Mouse (Mus musculus) liver, embryonic 11.5 days (tissue): ENCODE results near the gene Gm26741. TPM values are rescaled to one million over a fixed set of nuclear protein-coding genes. Genes with fewer than 3 reads are reported as not detected.

Source experiments
- ATAC-seq: fragments of 200-750 bp; cut with Nextera tagmentation; replicated peaks from 2 replicates; pipeline ENCODE4 v1.8.0; 2017; ENCODE audit warnings: moderate number of reproducible peaks, mild to moderate bottlenecking, moderate TSS enrichment, moderate library complexity; ENCODE audit not compliant: low FRiP score
- DNase-seq: peaks from one replicate; pipeline ENCODE4 v3.0.0-alpha.2; 2017; ENCODE audit warnings: low spot score
- H3K27ac ChIP-seq: fragments of 300-500 bp; sonication (generic); 2 replicates; pipeline ENCODE4 v1.5.1; 2014; ENCODE audit warnings: mild to moderate bottlenecking, low read depth, low read length, control low read depth
- H3K27me3 ChIP-seq: fragments of 300-500 bp; sonication (generic); replicated peaks from 2 replicates; pipeline ENCODE4 v1.6.1; 2014; ENCODE audit warnings: low read length, mixed read lengths; ENCODE audit not compliant: control insufficient read depth, insufficient read depth
- H3K36me3 ChIP-seq: fragments of 300-500 bp; sonication (generic); 2 replicates; pipeline ENCODE4 v1.6.1; 2014; ENCODE audit warnings: mild to moderate bottlenecking, low read length, moderate library complexity, mixed read lengths; ENCODE audit not compliant: control insufficient read depth, insufficient read depth
- H3K4me1 ChIP-seq: fragments of 300-500 bp; sonication (generic); replicated peaks from 2 replicates; pipeline ENCODE4 v1.6.1; 2014; ENCODE audit warnings: low read length, mixed read lengths; ENCODE audit not compliant: control insufficient read depth, insufficient read depth
- H3K4me2 ChIP-seq: fragments of 300-500 bp; sonication (generic); 2 replicates; pipeline ENCODE4 v1.6.1; 2014; ENCODE audit warnings: mild to moderate bottlenecking, control low read depth, moderate library complexity
- H3K4me3 ChIP-seq: fragments of 300-500 bp; sonication (generic); 2 replicates; pipeline ENCODE4 v1.5.1; 2014; ENCODE audit warnings: low read depth, low read length, control low read depth
- H3K9ac ChIP-seq: fragments of 300-500 bp; sonication (generic); 2 replicates; pipeline ENCODE4 v1.6.1; 2014; ENCODE audit warnings: low read depth, low read length, control low read depth
- H3K9me3 ChIP-seq: fragments of 300-500 bp; sonication (generic); 2 replicates; pipeline ENCODE4 v1.6.1; 2016; ENCODE audit warnings: low read length, inconsistent platforms, mixed read lengths; ENCODE audit not compliant: control insufficient read depth
- WGBS: fragments of 180-500 bp; shearing (Covaris S2); extraction: QIAGEN DNeasy Blood & Tissue Kit; methylation state at CpG from one replicate; pipeline ENCODE4 v1.1.7; 2014; 5-methylcytosine and 5-hydroxymethylcytosine counted together
- polyA plus RNA-seq: library from polyadenylated mRNA; unstranded; fragments of >200 nt; fragmentation: Nextera tagmentation; extraction: Ambion mirVana; gene quantifications from 2 replicates; pipeline ENCODE4 v1.2.1, GENCODE M21; 2014

Gm26741 gene
- polyA plus RNA-seq, 1 experiment from 2014 or later = not detected

DNA sequence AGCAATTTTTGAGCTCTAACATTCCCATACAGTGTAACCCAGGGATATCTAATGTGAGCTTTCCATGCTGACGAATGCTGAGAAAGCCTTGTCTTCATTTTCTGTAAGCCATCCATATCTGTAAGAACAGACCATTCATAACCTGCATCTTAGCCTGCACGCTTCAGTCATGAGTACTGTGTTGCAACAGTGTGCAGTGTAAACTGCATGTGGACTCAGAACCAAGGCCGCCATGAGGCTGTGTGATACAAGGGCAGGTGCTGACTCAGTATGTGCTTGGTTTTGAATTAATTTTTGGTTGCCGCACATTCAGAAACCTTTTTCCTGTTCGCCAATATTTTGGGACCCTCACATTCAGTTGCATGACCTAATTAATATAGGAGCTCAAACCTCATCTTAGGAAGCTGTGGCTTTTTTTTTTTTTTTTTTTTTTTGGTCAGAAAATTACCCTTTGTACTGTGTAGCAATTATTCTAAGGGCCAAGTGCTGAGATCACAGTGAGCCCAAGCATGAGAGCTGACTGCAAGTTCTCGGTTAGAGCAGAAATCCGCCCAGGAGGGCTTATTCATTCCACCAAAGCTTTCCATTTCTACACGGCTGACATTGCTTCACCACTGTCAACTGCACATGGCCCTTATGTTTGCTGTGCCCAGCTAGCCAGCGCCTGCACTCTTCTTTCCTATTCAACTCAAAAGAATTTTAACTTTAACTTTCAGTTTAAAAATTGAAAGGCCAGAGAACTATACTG is 2.5 kb downstream of the Gm26741 start:
- no peaks in the 10 kb centered on the region for H3K9me3 ChIP-seq
- H3K36me3 ChIP-seq = 0 out of 2 replicates have a peak, but pooled peaks cover 2% of the 10 kb centered on the region
- DNase-seq (no peak), ATAC-seq (no peak)
- no peak overlapping the region for H3K4me3 ChIP-seq
- no peak overlapping the region for H3K27ac ChIP-seq
- 90% methylated on average over 9 of the region's 9 CpGs for WGBS
- no peak overlapping the region for H3K9ac ChIP-seq
- no peak overlapping the region for H3K4me2 ChIP-seq
- no peaks in the 10 kb centered on the region for H3K27me3 ChIP-seq
- no peaks in the 10 kb centered on the region for H3K4me1 ChIP-seq

DNA sequence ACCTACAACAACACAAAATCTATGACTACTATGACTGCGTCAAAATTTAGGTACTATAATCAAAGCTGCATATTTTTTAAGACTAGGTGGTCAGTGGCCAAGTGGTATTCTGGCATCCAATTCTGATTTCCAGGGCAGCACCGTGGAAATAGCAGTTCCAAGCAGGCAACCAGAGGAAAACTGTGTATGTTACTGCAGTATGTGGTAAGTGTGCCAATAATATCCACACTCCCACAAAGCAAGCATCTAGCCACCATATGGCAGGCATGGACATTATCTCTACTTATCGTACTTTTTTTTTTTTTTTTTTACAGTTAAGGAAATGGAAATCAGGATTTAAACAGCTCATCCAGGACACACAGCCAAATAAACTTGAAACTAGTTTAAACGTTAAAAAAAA is 9.8 kb downstream of the Gm26741 start:
- no peaks in the 10 kb centered on the region for H3K4me1 ChIP-seq
- H3K9me3 ChIP-seq = no peaks in the 10 kb centered on the region
- ATAC-seq (no peak), DNase-seq (no peak)
- H3K4me3 ChIP-seq = no peak overlapping the region
- no peak overlapping the region for H3K9ac ChIP-seq
- no peak overlapping the region for H3K27ac ChIP-seq
- no peaks in the 10 kb centered on the region for H3K27me3 ChIP-seq
- WGBS = 83% methylated on average over 4 of the region's 4 CpGs
- H3K36me3 ChIP-seq = no peaks in the 10 kb centered on the region
- no peak overlapping the region for H3K4me2 ChIP-seq

DNA sequence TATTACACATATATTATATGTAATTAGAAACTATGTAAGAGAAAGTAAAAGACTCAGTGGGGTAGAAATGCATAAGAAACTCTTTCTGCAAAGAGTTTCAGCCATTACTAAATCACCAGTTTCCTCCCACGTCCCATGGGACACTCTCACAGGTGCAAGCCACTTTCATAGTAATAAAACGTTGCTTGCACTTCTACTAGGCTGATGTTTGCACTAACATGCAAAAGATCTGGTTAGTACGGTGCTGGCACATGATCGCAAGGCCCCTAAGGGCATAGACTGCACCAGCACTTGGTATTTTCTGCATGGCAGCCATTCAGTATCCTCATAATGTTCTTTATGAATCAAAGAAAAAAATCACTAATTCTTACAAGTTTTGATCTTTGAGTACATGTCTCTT is 15.3 kb downstream of the Gm26741 start:
- WGBS = 78% methylated on average over 4 of the region's 4 CpGs
- Histone ChIP-seq H3K27me3 (no peaks in the 10 kb centered on the region), H3K4me1 (no peaks in the 10 kb centered on the region; the same call in 1 of the 2 replicates), H3K4me3 (no peak overlapping the region), H3K27ac (no peak overlapping the region), H3K36me3 (no peaks in the 10 kb centered on the region), H3K9ac (no peak overlapping the region), H3K9me3 (no peaks in the 10 kb centered on the region), H3K4me2 (no peak overlapping the region)
- ATAC-seq (no peak), DNase-seq (no peak)

- no peak overlapping the region for H3K4me3 ChIP-seq
- ATAC-seq (no peak), DNase-seq (no peak)
- H3K27me3 ChIP-seq = no peaks in the 10 kb centered on the region
- no peaks in the 10 kb centered on the region; the same call in 1 of the 2 replicates for H3K4me1 ChIP-seq
- H3K36me3 ChIP-seq = no peaks in the 10 kb centered on the region
- no peak overlapping the region for H3K9ac ChIP-seq
- H3K27ac ChIP-seq = no peak overlapping the region
- no peaks in the 10 kb centered on the region for H3K9me3 ChIP-seq
- no peak overlapping the region for H3K4me2 ChIP-seq
These were observed 16.1 kb downstream of the Gm26741 start for GRCm38 (mm10) chr10:52374651-52375050.

DNA sequence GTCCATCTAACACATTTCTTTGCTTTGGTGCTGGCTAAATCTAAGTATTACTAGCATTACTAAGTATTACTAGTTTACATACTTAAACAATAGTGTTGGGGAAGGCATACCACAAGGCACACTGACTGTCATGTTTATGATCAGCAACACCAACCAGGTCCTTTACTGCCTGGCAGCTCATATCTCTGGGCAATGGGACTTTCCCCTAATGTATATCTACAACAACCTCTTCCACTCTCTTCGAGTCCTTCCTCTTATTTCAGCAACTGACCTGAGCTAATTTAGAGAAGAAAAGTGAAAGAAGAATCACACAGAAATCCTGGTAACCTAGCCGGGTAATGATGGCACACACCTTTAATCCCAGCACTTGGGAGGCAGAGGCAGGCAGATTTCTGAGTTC is 17.9 kb downstream of the Gm26741 start:
- H3K4me1 ChIP-seq = peaks cover 3% of the 10 kb centered on the region; the same call in 1 of the 2 replicates
- H3K27me3 ChIP-seq = no peaks in the 10 kb centered on the region
- H3K4me3 ChIP-seq = no peak overlapping the region
- no peak for ATAC-seq
- no peak overlapping the region for H3K9ac ChIP-seq
- DNase-seq = no peak
- WGBS = 63% methylated on average over 2 of the region's 2 CpGs
- H3K36me3 ChIP-seq = no peaks in the 10 kb centered on the region
- no peaks in the 10 kb centered on the region for H3K9me3 ChIP-seq
- no peak overlapping the region for H3K4me2 ChIP-seq
- no peak overlapping the region for H3K27ac ChIP-seq

GRCm38 (mm10) chr10:52377813-52378212 is 19.2 kb downstream of the Gm26741 start:
- ATAC-seq (no peak), DNase-seq (no peak)
- no peaks in the 10 kb centered on the region for H3K9me3 ChIP-seq
- no peak overlapping the region for H3K4me2 ChIP-seq
- H3K27ac ChIP-seq = no peak overlapping the region
- no peak overlapping the region for H3K4me3 ChIP-seq
- H3K27me3 ChIP-seq = no peaks in the 10 kb centered on the region
- 88% methylated on average over 2 of the region's 2 CpGs for WGBS
- no peak overlapping the region for H3K9ac ChIP-seq
- no peaks in the 10 kb centered on the region for H3K36me3 ChIP-seq
- H3K4me1 ChIP-seq = peaks cover 4% of the 10 kb centered on the region

GRCm38 (mm10) chr10:52381321-52381801 is 22.8 kb downstream of the Gm26741 start:
- peak overlapping the region; percentile 90 for H3K9ac ChIP-seq
- H3K27ac ChIP-seq = peak overlapping the region; percentile 82
- DNase-seq (peak; percentile 47), ATAC-seq (peak; percentile 33)
- peak overlapping the region; percentile 85 for H3K4me2 ChIP-seq
- peak overlapping the region; percentile 89 for H3K4me3 ChIP-seq
- H3K36me3 ChIP-seq = no peaks in the 10 kb centered on the region
- H3K9me3 ChIP-seq = no peaks in the 10 kb centered on the region
- H3K4me1 ChIP-seq = peaks cover 6% of the 10 kb centered on the region
- H3K27me3 ChIP-seq = no peaks in the 10 kb centered on the region
- under 1% methylated on average over 19 of the region's 19 CpGs for WGBS

- Histone ChIP-seq H3K4me2 (peak within 1 kb of the TSS; percentile 85), H3K4me3 (peak within 1 kb of the TSS; percentile 89), H3K9ac (peak within 1 kb of the TSS; percentile 90), H3K27ac (peak within 1 kb of the TSS; percentile 82), H3K36me3 (no peaks in the 10 kb centered on the region), H3K9me3 (no peaks in the 10 kb centered on the region), H3K27me3 (no peaks in the 10 kb centered on the region), H3K4me1 (peaks cover 6% of the 10 kb centered on the region)
- DNase-seq = peak; percentile 94
- WGBS = under 1% methylated on average over 53 of the region's 71 CpGs
- peak; percentile 97 for ATAC-seq
These were observed 23.5 kb downstream of the Gm26741 start, which contains the start of gene Gopc for GRCm38 (mm10) chr10:52381845-52382591. TSS of gene Gopc (minus strand) at chr10:52382124.
